21 mouse cellular contexts compared by ENCODE assay signal in genomic region chr12:116117352-116117929, GRCm38 (mm10). TPM values are rescaled to one million over a fixed set of nuclear protein-coding genes. Genes with fewer than 3 reads are reported as not detected.
A peak's percentile ranks its signal among the peaks of the same experiment; 100 is the strongest.
DNase-seq lines count a peak whose midpoint lies in the region; ATAC-seq and TF ChIP-seq lines count a peak whose summit lies in the region.
"Had no signal": no experiment of that assay in that cellular context is flagged by ENCODE, and none has a peak within 500 bp of the region (broad histone marks: within the 10 kb centered on the region; RNA-seq: fewer than 3 reads in every experiment).

No protein-coding gene starts in this region.

- no peaks in the 10 kb centered on the region for H3K27me3 ChIP-seq in liver, adult 2 months (ENCODE audit: control insufficient read depth, insufficient read depth, low read length)
- no peaks in the 10 kb centered on the region for H3K27me3 ChIP-seq in liver, embryonic 12.5 days (replicated peaks)
- H3K27me3 ChIP-seq in lung, embryonic 15.5 days, result no peaks in the 10 kb centered on the region
- no peaks in the 10 kb centered on the region for H3K27me3 ChIP-seq in intestine, embryonic 15.5 days (replicated peaks)
- H3K27me3 ChIP-seq in intestine, embryonic 16.5 days (replicated peaks; ENCODE audit: control insufficient read depth, insufficient read depth, low read length), result no peaks in the 10 kb centered on the region
- H3K27me3 ChIP-seq: embryonic facial prominence, embryonic 15.5 days had no signal

- WGBS in liver, adult 2 months, result 17% methylated on average over 5 of the region's 5 CpGs
- WGBS in liver, embryonic 12.5 days (ENCODE audit: insufficient replicate concordance), result 59% methylated on average over 5 of the region's 5 CpGs
- WGBS in lung, embryonic 15.5 days, result 47% methylated on average over 5 of the region's 5 CpGs
- 58% methylated on average over 5 of the region's 5 CpGs for WGBS in intestine, embryonic 15.5 days
- WGBS in intestine, embryonic 16.5 days, result 49% methylated on average over 5 of the region's 5 CpGs

- no peak for TF ChIP-seq CTCF in liver, adult 2 months (IDR thresholded peaks at IDR 0.05; ENCODE audit: low read depth, low read length)

- TF ChIP-seq POLR2A in liver, adult 2 months (IDR thresholded peaks at IDR 0.05; ENCODE audit: extremely low read depth, insufficient read depth, low read length), result no peak

- DNase-seq in liver, adult 2 months (ENCODE audit: extremely low read depth, low read depth, low spot score), result peak; percentile 13
- no peak for DNase-seq in lung, postnatal 4 days
- no peak for DNase-seq in embryo, embryonic 10.5 days (ENCODE audit: low spot score)
- no peak for DNase-seq in cerebellum, adult 11-12 months
- DNase-seq: adrenal gland, adult 2 months; adrenal gland, postnatal 25 days; cerebellum, adult 2 months; cerebellum, postnatal 10 days; embryo, embryonic 11 days; gastrocnemius, adult 2 months; gastrocnemius, postnatal 25 days had no signal

- no peak overlapping the region for H3K9ac ChIP-seq in liver, adult 2 months (ENCODE audit: low read depth, low read length)
- H3K9ac ChIP-seq in liver, embryonic 12.5 days, result no peak overlapping the region
- H3K9ac ChIP-seq in lung, embryonic 15.5 days, result no peak overlapping the region
- no peak overlapping the region for H3K9ac ChIP-seq in intestine, embryonic 15.5 days
- H3K9ac ChIP-seq in intestine, embryonic 16.5 days (ENCODE audit: low read depth, low read length), result no peak overlapping the region
- H3K9ac ChIP-seq: embryonic facial prominence, embryonic 15.5 days had no signal

- no peak overlapping the region for H3K4me3 ChIP-seq in liver, adult 2 months (ENCODE audit: insufficient read depth, low read depth, low read length)
- H3K4me3 ChIP-seq in liver, embryonic 12.5 days, result no peak overlapping the region
- H3K4me3 ChIP-seq in lung, embryonic 15.5 days, result no peak overlapping the region
- H3K4me3 ChIP-seq in intestine, embryonic 15.5 days (replicated peaks), result no peak overlapping the region
- no peak overlapping the region for H3K4me3 ChIP-seq in intestine, embryonic 16.5 days (ENCODE audit: low read length)
- H3K4me3 ChIP-seq: embryonic facial prominence, embryonic 15.5 days; erythroblast, embryonic 14.5 days; forebrain, embryonic 10.5 days; gastrocnemius, adult 2 months; hindbrain, embryonic 10.5 days had no signal

- no peaks in the 10 kb centered on the region for H3K4me1 ChIP-seq in liver, adult 2 months (ENCODE audit: control insufficient read depth, insufficient read depth, low read length)
- no peaks in the 10 kb centered on the region for H3K4me1 ChIP-seq in liver, embryonic 12.5 days
- no peaks in the 10 kb centered on the region for H3K4me1 ChIP-seq in lung, embryonic 15.5 days
- H3K4me1 ChIP-seq in intestine, embryonic 15.5 days (replicated peaks), result no peaks in the 10 kb centered on the region
- no peaks in the 10 kb centered on the region for H3K4me1 ChIP-seq in intestine, embryonic 16.5 days (ENCODE audit: control insufficient read depth, insufficient read depth, low read length)
- H3K4me1 ChIP-seq: embryonic facial prominence, embryonic 15.5 days; forebrain, embryonic 10.5 days; hindbrain, embryonic 10.5 days had no signal

- no peaks in the 10 kb centered on the region for H3K79me2 ChIP-seq in liver, adult 2 months (ENCODE audit: control insufficient read depth, insufficient read depth, low read length)

- H3K9me3 ChIP-seq in liver, embryonic 12.5 days (replicated peaks), result no peaks in the 10 kb centered on the region
- H3K9me3 ChIP-seq in lung, embryonic 15.5 days, result no peaks in the 10 kb centered on the region
- no peaks in the 10 kb centered on the region for H3K9me3 ChIP-seq in intestine, embryonic 15.5 days
- H3K9me3 ChIP-seq in intestine, embryonic 16.5 days (ENCODE audit: control insufficient read depth, low read length), result no peaks in the 10 kb centered on the region
- H3K9me3 ChIP-seq: embryonic facial prominence, embryonic 15.5 days; forebrain, embryonic 10.5 days; hindbrain, embryonic 10.5 days had no signal

- H3K27ac ChIP-seq in liver, adult 2 months (replicated peaks; ENCODE audit: insufficient read depth, low read depth, low read length), result no peak overlapping the region
- no peak overlapping the region for H3K27ac ChIP-seq in liver, embryonic 12.5 days
- H3K27ac ChIP-seq in lung, embryonic 15.5 days, result no peak overlapping the region
- no peak overlapping the region for H3K27ac ChIP-seq in intestine, embryonic 15.5 days
- H3K27ac ChIP-seq in intestine, embryonic 16.5 days (ENCODE audit: low read length), result no peak overlapping the region
- H3K27ac ChIP-seq: embryonic facial prominence, embryonic 15.5 days; forebrain, embryonic 10.5 days; hindbrain, embryonic 10.5 days had no signal

- no peak overlapping the region for H3K4me2 ChIP-seq in liver, embryonic 12.5 days
- no peak overlapping the region for H3K4me2 ChIP-seq in lung, embryonic 15.5 days
- no peak overlapping the region for H3K4me2 ChIP-seq in intestine, embryonic 15.5 days (replicated peaks)
- no peak overlapping the region for H3K4me2 ChIP-seq in intestine, embryonic 16.5 days (ENCODE audit: low read depth, low read length)
- H3K4me2 ChIP-seq: embryonic facial prominence, embryonic 15.5 days; heart, embryonic 11.5 days had no signal

- H3K36me3 ChIP-seq in liver, adult 2 months (ENCODE audit: control insufficient read depth, insufficient read depth, low read length), result no peaks in the 10 kb centered on the region
- no peaks in the 10 kb centered on the region for H3K36me3 ChIP-seq in liver, embryonic 12.5 days
- H3K36me3 ChIP-seq in lung, embryonic 15.5 days, result no peaks in the 10 kb centered on the region
- H3K36me3 ChIP-seq in intestine, embryonic 15.5 days, result no peaks in the 10 kb centered on the region
- H3K36me3 ChIP-seq in intestine, embryonic 16.5 days (ENCODE audit: control insufficient read depth, insufficient read depth, low read length), result no peaks in the 10 kb centered on the region
- H3K36me3 ChIP-seq: embryonic facial prominence, embryonic 15.5 days; forebrain, embryonic 10.5 days; hindbrain, embryonic 10.5 days had no signal

- no peak for ATAC-seq in liver, embryonic 12.5 days
- ATAC-seq in lung, embryonic 15.5 days (ENCODE audit: borderline replicate concordance, extremely low read depth, low FRiP score, low TSS enrichment), result peak; percentile 65; the same call in 1 of the 2 replicates
- ATAC-seq in intestine, embryonic 15.5 days, result peak; percentile 63; the same call in 1 of the 2 replicates
- peak; percentile 72 for ATAC-seq in intestine, embryonic 16.5 days
- ATAC-seq: forebrain, embryonic 14.5 days had no signal

RNA-seq across cellular contexts. Expression of gene Vipr2, which starts 39.9 kb away (rescaled TPM):
- 0.07 and 0.18 TPM in 2 replicates for total RNA-seq in liver, adult 2 months (2014; rRNA removed)
- polyA plus RNA-seq in liver, adult 2 months (2012; rRNA removed), result not detected in 2 replicates
- 0.27 and 0.38 TPM in 2 replicates for polyA plus RNA-seq in liver, embryonic 12.5 days (2016; fragmentation: Nextera tagmentation; extraction: Ambion mirVana)
- polyA plus RNA-seq in lung, embryonic 15.5 days (2015; fragmentation: Nextera tagmentation; extraction: Ambion mirVana), result 2.6 and 3.3 TPM in 2 replicates
- polyA plus RNA-seq in intestine, embryonic 15.5 days (2015; fragmentation: Nextera tagmentation; extraction: Ambion mirVana), result 2.5 and 2.6 TPM in 2 replicates
- 2.8 and 3.4 TPM in 2 replicates for polyA plus RNA-seq in intestine, embryonic 16.5 days (2015; fragmentation: Nextera tagmentation; extraction: Ambion mirVana)
- polyA plus RNA-seq: erythroblast, embryonic 14.5 days had no signal
